Mouse (Mus musculus) heart, embryonic 11.5 days (tissue): Measurements from ENCODE around the gene Dlat. TPM values are rescaled to one million over a fixed set of nuclear protein-coding genes. Genes with fewer than 3 reads are reported as not detected.
"Not testable (repeated sequence)": the region's sequence is repeated elsewhere in the genome, so short reads cannot be mapped to it uniquely, and the experiment has no call there.

Source experiments
- ATAC-seq: fragments of 200-750 bp; cut with Nextera tagmentation; replicated peaks from 2 replicates; pipeline ENCODE4 v1.8.0; 2017; ENCODE audit warnings: moderate library complexity; ENCODE audit not compliant: insufficient number of reproducible peaks, low FRiP score, low TSS enrichment
- H3K27ac ChIP-seq: fragments of 300-500 bp; sonication (generic); 2 replicates; pipeline ENCODE4 v1.5.1; 2014; ENCODE audit warnings: mild to moderate bottlenecking, low read depth, low read length
- H3K27me3 ChIP-seq: fragments of 300-500 bp; sonication (generic); 2 replicates; pipeline ENCODE4 v1.6.1; 2014; ENCODE audit warnings: mild to moderate bottlenecking, low read length, mixed read lengths; ENCODE audit not compliant: control insufficient read depth, insufficient read depth
- H3K36me3 ChIP-seq: fragments of 300-500 bp; sonication (generic); 2 replicates; pipeline ENCODE4 v1.6.1; 2014; ENCODE audit warnings: mild to moderate bottlenecking, low read length, moderate library complexity, mixed read lengths; ENCODE audit not compliant: control insufficient read depth, insufficient read depth
- H3K4me1 ChIP-seq: fragments of 300-500 bp; sonication (generic); 2 replicates; pipeline ENCODE4 v1.6.1; 2014; ENCODE audit warnings: low read length; ENCODE audit not compliant: control insufficient read depth, insufficient read depth
- H3K4me2 ChIP-seq: fragments of 300-500 bp; sonication (generic); 2 replicates; pipeline ENCODE4 v1.6.1; 2014; ENCODE audit warnings: mild to moderate bottlenecking, moderate library complexity
- H3K4me3 ChIP-seq: fragments of 300-500 bp; sonication (generic); 2 replicates; pipeline ENCODE4 v1.5.1; 2014; ENCODE audit warnings: low read depth, low read length
- H3K9ac ChIP-seq: fragments of 300-500 bp; sonication (generic); 2 replicates; pipeline ENCODE4 v1.6.1; 2014; ENCODE audit warnings: mild to moderate bottlenecking, low read depth, low read length, moderate library complexity
- H3K9me3 ChIP-seq: fragments of 300-500 bp; sonication (generic); replicated peaks from 2 replicates; pipeline ENCODE4 v1.6.1; 2016; ENCODE audit warnings: low read length; ENCODE audit not compliant: control insufficient read depth
- WGBS: fragments of 180-500 bp; shearing (Covaris S2); extraction: QIAGEN DNeasy Blood & Tissue Kit; methylation state at CpG from one replicate; pipeline ENCODE4 v1.1.7; 2014; ENCODE audit not compliant: insufficient replicate concordance; 5-methylcytosine and 5-hydroxymethylcytosine counted together
- polyA plus RNA-seq: library from polyadenylated mRNA; unstranded; fragments of >200 nt; fragmentation: Nextera tagmentation; extraction: Ambion mirVana; gene quantifications from 2 replicates; pipeline ENCODE4 v1.2.1, GENCODE M21; 2014

The Dlat gene
- polyA plus RNA-seq, 1 experiment from 2014 or later: 122 TPM

DNA sequence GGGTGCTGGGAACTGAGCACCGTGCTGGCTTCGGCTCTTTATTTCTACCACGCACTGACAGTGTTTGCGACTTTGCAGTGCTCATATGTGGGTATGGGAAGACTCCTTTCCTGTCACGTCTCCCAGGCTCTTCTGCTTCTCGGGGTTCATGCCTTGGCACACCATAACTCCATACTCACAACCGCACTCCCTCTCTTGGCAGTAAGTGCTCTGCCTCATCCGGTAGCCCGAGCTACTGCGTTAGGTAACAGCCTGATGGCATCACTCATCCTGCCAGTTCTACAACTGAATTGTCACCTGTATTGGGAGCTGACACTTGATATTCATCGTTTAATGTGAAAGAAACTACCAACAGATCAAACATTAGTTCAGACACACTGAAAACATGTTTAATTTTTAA lies 25.3 kb downstream of the Dlat start:
- H3K4me2 ChIP-seq: no peak overlapping the region
- H3K4me1 ChIP-seq: no peaks in the 10 kb centered on the region
- no peaks in the 10 kb centered on the region for H3K9me3 ChIP-seq
- 91% methylated on average over 11 of the region's 11 CpGs for WGBS
- H3K4me3 ChIP-seq: no peak overlapping the region
- H3K27me3 ChIP-seq: no peaks in the 10 kb centered on the region
- no peak overlapping the region for H3K27ac ChIP-seq
- H3K36me3 ChIP-seq: peaks cover 22% of the 10 kb centered on the region
- no peak for ATAC-seq
- H3K9ac ChIP-seq: no peak overlapping the region

DNA sequence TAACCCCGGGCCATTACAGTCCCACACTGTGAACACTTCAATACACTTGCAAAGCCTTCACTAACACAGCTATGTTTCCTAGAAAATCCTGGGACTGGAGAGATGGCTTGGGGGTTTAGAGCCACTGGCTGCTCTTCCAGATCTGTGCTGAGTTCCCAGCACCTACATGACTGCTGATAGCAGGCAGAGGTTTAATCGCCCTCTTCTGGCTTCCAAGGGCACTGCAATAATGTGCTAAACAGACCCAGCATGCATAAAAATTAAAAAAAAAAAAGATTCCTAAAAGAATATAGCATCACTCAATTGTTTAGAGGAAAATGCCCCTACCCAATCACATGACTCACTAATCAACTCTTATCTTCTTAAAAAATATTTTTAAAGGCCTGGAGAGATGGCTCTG lies 26.5 kb downstream of the Dlat start:
- no peak overlapping the region for H3K4me2 ChIP-seq
- H3K9ac ChIP-seq: no peak overlapping the region
- no peak overlapping the region for H3K4me3 ChIP-seq
- H3K27me3 ChIP-seq: no peaks in the 10 kb centered on the region
- WGBS: 56% methylated on average over 2 of the region's 2 CpGs
- no peaks in the 10 kb centered on the region for H3K4me1 ChIP-seq
- H3K9me3 ChIP-seq: no peaks in the 10 kb centered on the region
- H3K36me3 ChIP-seq: peaks cover 19% of the 10 kb centered on the region
- H3K27ac ChIP-seq: no peak overlapping the region
- no peak for ATAC-seq

DNA sequence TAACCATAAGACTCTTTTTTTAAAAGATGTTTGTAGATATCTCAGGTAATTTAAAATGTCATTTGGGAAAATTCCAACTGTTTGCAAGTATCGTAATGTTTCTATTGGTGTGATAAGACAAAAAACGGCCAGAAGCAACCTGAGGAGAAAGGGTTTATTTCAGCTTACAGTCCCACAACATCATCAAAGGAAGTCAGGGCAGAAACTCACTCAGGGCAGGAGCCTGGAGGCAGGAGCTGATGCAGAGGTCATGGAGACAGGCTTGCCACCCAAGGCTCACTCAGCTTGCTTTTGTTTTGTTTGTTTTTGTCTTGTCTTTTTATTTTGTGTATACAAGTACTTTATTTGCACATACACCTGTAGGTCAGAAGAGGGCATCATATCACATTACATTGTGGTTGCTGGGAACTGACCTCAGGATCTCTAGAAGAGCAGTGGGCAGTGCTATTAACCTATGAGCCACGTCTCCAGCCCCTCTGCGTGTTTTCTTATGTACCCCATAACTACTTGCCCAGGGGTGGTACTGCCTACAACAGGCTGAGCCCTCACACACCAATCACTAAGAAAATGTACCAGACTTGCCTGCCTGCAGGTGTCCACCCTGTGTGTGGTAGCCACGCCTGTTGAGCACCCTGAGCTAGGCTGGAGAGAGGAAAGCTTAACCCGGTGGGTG lies 27.4 kb downstream of the Dlat start:
- H3K4me3 ChIP-seq: no peak overlapping the region
- no peak overlapping the region for H3K9ac ChIP-seq
- peaks cover 14% of the 10 kb centered on the region for H3K36me3 ChIP-seq
- no peak for ATAC-seq
- H3K4me1 ChIP-seq: no peaks in the 10 kb centered on the region
- H3K9me3 ChIP-seq: no peaks in the 10 kb centered on the region
- 85% methylated on average over 6 of the region's 6 CpGs for WGBS
- H3K27me3 ChIP-seq: no peaks in the 10 kb centered on the region
- no peak overlapping the region for H3K4me2 ChIP-seq
- H3K27ac ChIP-seq: no peak overlapping the region

DNA sequence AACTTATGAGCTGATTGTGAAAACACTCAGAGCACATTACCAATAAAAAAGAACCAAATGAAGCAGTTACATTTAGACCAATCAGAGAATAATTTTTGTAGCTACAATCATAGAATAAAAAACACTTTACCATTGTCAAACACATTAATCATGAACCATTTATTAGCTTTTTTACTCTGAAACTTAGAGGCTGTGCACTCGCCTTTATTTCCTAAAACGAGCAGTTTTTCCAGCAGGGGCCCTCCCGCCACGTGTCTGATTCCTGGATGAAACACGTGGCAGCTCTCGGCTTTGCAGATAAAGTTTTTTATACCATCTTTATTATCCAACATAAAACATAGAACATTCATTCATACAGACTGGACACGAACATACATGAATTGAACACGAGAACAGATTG lies 28.7 kb downstream of the Dlat start:
- not testable (repeated sequence) for H3K4me1 ChIP-seq, H3K4me3 ChIP-seq, H3K9ac ChIP-seq, H3K4me2 ChIP-seq, ATAC-seq, H3K9me3 ChIP-seq, H3K27me3 ChIP-seq, H3K27ac ChIP-seq, H3K36me3 ChIP-seq
- 92% methylated on average over 6 of the region's 8 CpGs for WGBS

DNA sequence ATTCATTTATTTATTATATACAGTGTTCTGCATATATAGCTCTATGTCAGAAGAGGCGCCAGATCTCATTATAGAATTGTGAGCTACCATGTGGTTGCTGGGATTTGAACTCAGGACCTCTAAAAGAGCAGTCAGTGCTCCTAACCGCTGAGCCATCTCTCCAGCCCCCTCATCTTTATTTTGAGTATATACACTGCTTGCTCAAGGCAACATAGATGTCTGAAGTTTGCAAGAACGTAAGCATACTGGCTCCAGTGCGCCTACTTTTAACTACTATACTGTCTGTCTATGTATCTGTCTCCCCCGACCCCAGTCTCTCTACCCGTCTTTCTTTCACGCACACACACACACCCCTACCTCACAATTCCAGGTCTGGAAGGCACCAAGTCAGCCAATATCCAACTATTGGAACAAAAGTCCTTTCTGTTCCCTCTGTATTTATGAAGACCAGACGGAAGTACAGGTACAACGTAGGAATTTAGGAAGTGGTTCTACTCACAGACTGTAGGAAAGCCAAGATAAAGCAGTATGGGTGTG lies 41.7 kb downstream of the Dlat start:
- Histone ChIP-seq H3K4me3 (peak overlapping the region; percentile 92), H3K4me1 (peaks cover 5% of the 10 kb centered on the region; the same call in 1 of the 2 replicates), H3K36me3 (peaks cover 13% of the 10 kb centered on the region; the same call in 1 of the 2 replicates), H3K27ac (no peak overlapping the region), H3K4me2 (peak overlapping the region; percentile 79), H3K27me3 (no peaks in the 10 kb centered on the region), H3K9me3 (no peaks in the 10 kb centered on the region), H3K9ac (peak overlapping the region; percentile 39; the same call in 1 of the 2 replicates)
- 57% methylated on average over 9 of the region's 9 CpGs for WGBS
- no peak for ATAC-seq

DNA sequence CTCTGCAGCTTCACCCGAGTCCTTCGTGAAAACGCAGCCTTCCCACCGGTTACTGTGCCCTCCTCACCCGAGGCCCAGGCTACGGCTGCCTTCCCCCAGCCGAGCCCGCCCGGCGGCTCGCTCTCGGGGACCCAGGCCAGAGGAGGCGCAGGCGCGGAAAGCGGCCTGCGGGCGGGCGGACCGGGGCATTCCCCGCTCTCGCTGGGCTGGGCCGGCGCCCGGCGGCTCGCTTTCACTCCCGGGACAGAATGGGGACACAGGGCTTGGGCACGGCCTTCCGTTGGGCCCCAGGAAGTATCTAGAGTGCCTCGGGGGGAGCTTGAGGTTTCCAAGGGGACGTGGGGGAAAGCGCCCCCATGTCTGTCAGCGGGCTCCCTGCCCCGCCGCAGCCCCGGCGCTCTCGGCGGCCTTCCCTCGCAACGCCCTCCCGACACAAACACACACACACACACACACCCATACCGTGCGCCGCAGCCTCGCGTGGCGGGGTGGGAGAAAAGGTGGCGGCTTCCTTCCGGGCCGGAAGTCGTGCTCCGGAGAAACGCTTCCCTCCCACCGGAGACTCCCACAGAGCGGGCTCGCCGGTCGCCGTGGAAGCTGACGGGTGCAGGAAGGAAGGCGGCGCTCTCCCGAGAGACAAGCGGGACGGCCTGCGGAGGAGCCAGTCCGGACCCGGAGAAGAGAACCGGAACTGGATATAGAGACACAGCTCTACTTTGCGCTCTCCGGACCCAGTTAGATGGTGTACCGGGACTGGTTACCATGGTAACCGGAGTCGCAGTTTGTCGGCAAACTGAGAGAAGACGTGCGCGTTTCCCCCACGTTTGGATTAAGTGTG lies 42.6 kb downstream of the Dlat start, which contains the start of the genes Pih1d2 and Nkapd1:
Pih1d2 (plus strand) TSS at position 556 of the 838 bp plus-strand sequence.
Nkapd1 (minus strand) TSS at position 699 of the 838 bp plus-strand sequence.
- Histone ChIP-seq H3K27me3 (no peaks in the 10 kb centered on the region), H3K4me2 (peak within 1 kb of the TSS; percentile 79), H3K4me1 (peaks cover 5% of the 10 kb centered on the region; the same call in 1 of the 2 replicates), H3K27ac (peak within 1 kb of the TSS; percentile 95), H3K9ac (peak within 1 kb of the TSS; percentile 91), H3K36me3 (peaks cover 13% of the 10 kb centered on the region; the same call in 1 of the 2 replicates), H3K4me3 (peak within 1 kb of the TSS; percentile 92), H3K9me3 (no peaks in the 10 kb centered on the region)
- peak; percentile 87 for ATAC-seq
- WGBS: under 1% methylated on average over 80 of the region's 81 CpGs

DNA sequence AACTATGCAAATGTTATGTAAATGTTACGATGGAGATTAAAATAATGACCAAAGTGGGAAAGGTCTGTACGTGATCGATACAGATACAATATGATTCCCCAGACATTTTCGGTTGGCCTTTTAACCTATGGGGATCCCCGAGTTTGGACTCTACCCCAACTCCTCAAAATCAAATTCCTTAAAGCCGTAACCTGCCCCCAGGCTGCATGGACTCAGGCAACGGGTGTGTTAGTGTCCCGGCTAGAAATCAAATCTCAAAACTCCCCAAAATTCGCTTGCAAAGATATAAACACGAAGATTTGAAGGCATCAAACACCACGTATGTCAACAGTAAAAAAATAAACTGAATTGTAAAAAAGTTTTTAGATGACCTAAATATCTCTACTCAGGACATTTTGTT lies 43.4 kb downstream of the Dlat start:
- Histone ChIP-seq H3K9ac (peak overlapping the region; percentile 91), H3K4me2 (peak overlapping the region; percentile 79), H3K36me3 (peaks cover 13% of the 10 kb centered on the region; the same call in 1 of the 2 replicates), H3K27me3 (no peaks in the 10 kb centered on the region), H3K27ac (0 out of 2 replicates have a peak overlapping the region, but pooled peaks have one; percentile 95), H3K4me1 (peaks cover 5% of the 10 kb centered on the region; the same call in 1 of the 2 replicates), H3K4me3 (peak overlapping the region; percentile 92), H3K9me3 (no peaks in the 10 kb centered on the region)
- WGBS: 32% methylated on average over 11 of the region's 11 CpGs
- ATAC-seq: no peak

DNA sequence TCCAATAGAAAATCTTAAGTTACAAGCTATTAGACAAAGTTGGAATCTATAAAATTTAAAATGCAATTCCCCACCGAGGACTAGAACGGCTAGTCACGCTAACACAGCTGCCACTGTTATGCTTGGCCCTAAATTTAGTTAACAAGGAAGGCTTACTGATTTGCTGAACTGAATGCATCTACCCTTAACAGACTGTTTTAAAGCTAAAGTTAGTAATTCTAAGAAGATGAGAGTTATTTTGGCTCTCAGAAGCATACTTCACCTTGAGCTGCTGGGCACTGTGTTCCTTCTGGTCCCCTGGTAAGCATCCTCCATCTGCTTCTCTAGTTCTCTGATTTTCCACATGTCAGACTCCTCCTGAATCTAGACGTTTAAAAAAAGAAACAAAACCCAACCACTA lies 47.5 kb downstream of the Dlat start:
- no peak overlapping the region for H3K27ac ChIP-seq
- no peak overlapping the region for H3K4me3 ChIP-seq
- H3K4me1 ChIP-seq: peaks cover 5% of the 10 kb centered on the region; the same call in 1 of the 2 replicates
- no peak overlapping the region for H3K9ac ChIP-seq
- no peak overlapping the region for H3K4me2 ChIP-seq
- H3K36me3 ChIP-seq: peaks cover 30% of the 10 kb centered on the region
- 88% methylated on average over 4 of the region's 4 CpGs for WGBS
- no peak for ATAC-seq
- H3K27me3 ChIP-seq: no peaks in the 10 kb centered on the region
- no peaks in the 10 kb centered on the region for H3K9me3 ChIP-seq
